Mouse (Mus musculus): ENCODE data around the gene Rbp1.
A peak's percentile ranks its signal among the peaks of the same experiment; 100 is the strongest.

Gene Rbp1

DNA sequence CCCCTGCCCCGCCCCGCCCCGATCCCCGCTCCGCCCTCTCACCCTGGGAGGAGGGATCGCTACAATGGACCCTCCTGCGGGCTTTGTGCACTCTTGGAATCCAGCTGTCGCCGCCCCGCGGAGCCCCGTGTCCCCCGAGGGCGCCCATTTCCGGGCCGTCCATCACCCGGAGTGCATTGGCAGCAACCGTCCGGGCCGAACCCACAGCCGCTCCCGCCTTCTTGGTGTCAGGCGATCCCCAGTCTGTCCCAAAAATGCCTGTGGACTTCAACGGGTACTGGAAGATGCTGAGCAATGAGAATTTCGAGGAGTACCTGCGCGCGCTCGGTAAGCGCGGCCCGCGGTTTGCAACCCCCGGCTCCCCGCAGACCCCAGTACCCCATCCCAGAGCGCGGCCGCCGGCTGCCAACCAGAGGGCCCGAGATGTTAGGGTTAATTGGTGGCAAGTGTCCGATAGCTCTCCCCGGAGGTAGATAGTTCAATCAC is 2.0 kb downstream of the Rbp1 start:
- DNase-seq (ENCODE audit: low spot score): peak; percentile 41

- DNase-seq (ENCODE audit: low spot score): no peak
Measured at GRCm38 (mm10) chr9:98425351-98425880, 2.7 kb downstream of the Rbp1 start.

GRCm38 (mm10) chr9:98427906-98428517 is 5.3 kb downstream of the Rbp1 start:
- no peak for DNase-seq (ENCODE audit: low spot score)

- peak; percentile 64 for DNase-seq (ENCODE audit: low spot score)
Measured at GRCm38 (mm10) chr9:98428783-98429182, 6.0 kb downstream of the Rbp1 start.

- DNase-seq (ENCODE audit: low spot score): peak; percentile 43
Measured at GRCm38 (mm10) chr9:98429806-98430205, 7.0 kb downstream of the Rbp1 start.

DNA sequence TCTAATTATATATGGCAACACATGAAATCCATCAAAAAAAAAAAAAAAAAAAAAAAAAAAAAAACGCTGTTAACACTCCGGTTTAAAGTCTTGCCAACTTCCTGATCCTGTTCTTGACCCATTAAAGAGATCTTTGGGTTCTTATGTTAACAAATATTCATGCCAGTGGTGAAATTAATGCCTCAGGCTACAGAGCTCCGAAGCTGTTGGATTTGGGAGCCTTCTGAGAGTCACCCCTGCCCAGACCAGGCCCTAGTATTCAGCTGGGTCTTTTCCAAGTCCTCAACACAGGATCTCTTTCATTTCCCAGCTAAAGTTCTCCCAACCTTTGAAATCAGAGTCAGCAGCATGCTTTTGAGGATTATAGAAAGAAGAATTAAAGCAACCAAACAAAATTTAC is 7.8 kb downstream of the Rbp1 start:
- no peak for DNase-seq (ENCODE audit: low spot score)

DNA sequence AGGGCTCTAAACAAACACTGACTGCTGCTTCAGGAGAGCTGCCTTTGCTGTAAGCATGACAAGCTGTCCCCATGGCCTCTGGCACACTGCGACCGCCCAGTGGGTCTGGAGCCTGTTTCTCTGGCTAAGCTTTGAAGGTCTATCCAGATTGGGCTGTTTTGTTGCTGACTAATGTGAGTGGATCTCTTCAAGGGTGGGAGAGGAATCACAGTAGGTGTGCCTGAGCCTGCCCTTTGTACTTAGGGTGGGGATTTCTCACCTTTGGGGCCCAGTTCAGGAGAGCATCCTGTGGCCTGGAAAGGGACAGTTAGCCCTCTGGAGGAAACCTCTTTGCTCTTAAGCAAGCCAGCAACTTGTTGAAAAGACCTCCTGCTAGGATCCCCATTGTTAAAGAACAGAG is 10.3 kb downstream of the Rbp1 start:
- no peak for DNase-seq (ENCODE audit: low spot score)

- no peak for DNase-seq (ENCODE audit: low spot score)
Measured at GRCm38 (mm10) chr9:98433956-98434588, 11.3 kb downstream of the Rbp1 start.

DNA sequence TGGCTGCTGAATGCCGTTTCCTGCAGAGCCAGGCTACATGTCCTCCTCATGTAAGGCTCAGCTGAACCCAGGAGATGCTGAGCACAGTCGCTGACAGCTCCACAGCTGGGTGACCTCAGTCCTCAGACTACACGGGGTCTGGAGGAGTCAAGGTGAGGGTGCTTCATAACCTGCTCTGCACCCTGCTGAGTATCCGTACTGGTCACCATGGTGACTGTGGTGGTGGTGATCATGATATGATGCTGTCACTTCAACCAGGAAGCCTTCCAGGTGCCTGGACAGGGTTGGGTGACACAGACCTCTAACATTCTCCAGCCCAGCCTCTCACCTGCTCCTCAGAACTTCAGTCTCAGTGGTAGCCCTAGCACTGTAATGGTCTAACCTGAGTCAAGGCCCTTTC is 15.1 kb downstream of the Rbp1 start:
- DNase-seq (ENCODE audit: low spot score): no peak

DNA sequence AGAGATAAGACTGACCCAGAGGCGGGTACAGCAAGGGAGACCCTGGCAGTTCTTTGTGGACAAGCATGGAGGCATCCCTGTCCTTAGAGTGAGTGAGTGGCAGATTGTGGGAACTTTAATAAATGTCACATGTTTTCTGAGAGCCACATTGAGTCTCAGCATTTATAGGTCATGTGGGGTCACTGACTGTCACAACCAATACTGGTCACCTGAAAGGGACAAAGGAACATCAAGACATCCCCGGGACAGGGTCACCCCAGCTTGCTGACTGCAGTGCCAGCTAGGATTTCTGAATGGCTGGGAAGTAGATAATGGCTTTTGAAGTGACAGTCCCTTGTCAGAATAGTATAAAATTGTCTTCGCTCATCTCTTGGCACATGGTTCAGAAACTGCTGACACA is 16.3 kb downstream of the Rbp1 start:
- DNase-seq (ENCODE audit: low spot score): no peak

DNA sequence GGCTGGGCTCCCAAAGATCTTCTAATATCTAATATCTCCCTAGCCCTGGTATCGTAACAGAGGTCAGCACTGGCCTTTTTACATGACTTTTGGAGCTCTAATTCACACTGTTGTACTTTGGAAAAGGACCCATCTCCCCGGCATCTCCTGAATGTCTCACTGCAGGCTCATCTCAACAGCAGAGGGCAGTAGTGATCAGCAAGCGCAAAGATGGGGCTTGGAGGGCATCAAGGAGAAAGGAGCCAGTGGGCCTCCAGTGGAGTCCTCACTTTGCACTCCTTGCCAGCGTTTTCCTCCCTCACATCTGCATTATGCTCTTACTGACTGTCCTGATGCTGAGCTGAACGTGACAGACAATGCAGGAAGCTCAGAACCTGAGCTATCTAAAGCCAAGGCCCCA is 19.9 kb downstream of the Rbp1 start:
- DNase-seq (ENCODE audit: low spot score): no peak

DNA sequence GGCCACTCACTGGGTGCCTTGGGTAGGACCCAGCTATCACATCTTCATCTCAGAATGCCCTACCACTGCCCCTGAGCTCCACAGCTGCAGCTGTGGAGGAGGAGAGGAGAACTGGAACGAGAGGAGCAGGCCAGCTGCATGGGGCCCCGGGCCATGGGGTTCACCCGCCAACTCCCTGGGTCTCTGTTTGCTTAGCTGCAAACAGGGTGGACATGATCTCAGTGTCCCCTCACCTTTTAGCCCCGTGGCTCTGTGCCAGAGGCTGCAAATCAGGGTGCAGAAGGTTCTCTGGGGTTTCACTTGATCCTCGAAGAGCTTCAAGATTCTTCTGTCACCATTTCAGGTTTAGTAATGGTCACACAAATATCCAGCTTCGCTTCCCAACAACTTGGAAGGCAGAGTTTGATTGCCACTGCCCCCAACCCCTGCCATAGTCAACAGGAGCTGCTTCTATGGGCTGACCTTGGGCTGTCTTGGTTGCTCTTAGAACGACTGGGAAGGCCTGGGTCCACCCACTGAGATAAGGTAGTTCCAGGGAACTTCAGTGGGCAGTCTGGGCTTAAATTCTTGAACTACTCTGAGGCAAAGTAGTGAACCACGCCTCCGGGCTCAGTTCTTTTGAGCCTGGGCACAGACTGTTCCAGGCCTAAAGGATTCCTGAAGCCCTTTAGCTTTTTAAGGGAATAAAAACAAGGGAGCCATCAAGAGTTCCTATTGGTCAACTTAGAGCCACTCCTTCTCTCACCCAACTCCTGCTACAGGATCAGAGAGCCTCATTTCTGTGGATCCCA is 22.8 kb downstream of the Rbp1 start:
- DNase-seq (ENCODE audit: low spot score): peak; percentile 49

GRCm38 (mm10) chr9:98450976-98451375 is 28.2 kb downstream of the Rbp1 start:
- DNase-seq (ENCODE audit: low spot score): no peak

GRCm38 (mm10) chr9:98466709-98467108 is 43.9 kb downstream of the Rbp1 start:
- no peak for DNase-seq (ENCODE audit: low spot score)

- no peak for DNase-seq (ENCODE audit: low spot score)
Measured at GRCm38 (mm10) chr9:98480172-98480749, 57.5 kb downstream of the Rbp1 start.

- DNase-seq (ENCODE audit: low spot score): no peak
Measured at GRCm38 (mm10) chr9:98482256-98482655, 59.5 kb downstream of the Rbp1 start.

- DNase-seq (ENCODE audit: low spot score): no peak
Measured at GRCm38 (mm10) chr9:98485020-98485419, 62.3 kb downstream of the Rbp1 start.

DNA sequence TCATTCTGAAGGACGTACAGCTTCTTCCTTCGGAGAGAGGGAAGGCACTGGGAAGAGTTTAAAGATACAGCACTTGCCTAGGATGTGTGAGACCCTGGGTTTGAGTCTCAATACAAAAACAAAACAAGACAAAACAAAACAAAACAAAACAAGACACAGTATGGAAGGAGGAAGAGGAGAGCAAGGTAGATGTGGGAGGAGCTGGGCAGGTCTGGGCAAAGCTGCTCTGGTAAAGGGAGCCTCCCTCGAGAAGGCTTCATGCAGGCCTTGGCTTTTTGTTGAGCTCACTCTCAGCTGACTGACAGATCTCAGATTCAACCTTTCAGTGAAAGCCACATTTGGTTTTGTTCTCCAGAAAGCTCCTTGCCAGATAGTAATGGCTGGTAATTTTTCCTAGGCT is 63.1 kb downstream of the Rbp1 start, which contains the start of gene Rbp2:
Gene Rbp2 (plus strand): TSS at position 301 of the 400 bp plus-strand sequence.
- no peak for DNase-seq (ENCODE audit: low spot score)

DNA sequence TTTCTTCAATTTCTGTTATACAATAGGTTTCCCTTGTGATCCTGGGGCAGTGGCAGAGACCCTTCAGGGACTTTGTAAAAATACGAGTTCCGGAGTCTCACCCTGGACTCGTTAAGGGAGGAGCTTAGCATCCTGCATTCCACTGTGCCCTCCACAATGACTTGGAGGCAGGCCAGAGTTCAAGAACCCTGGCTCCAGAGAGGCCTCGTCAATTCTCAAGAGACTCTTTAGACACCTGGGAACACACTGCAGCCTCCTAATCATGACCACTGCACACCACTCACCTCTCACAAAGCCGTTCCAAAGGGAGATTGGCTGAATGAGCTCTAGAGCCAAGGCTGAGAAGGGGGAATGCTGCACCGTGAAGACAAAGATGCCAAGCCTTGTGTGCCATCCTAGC is 64.5 kb downstream of the Rbp1 start:
- DNase-seq (ENCODE audit: low spot score): no peak

DNA sequence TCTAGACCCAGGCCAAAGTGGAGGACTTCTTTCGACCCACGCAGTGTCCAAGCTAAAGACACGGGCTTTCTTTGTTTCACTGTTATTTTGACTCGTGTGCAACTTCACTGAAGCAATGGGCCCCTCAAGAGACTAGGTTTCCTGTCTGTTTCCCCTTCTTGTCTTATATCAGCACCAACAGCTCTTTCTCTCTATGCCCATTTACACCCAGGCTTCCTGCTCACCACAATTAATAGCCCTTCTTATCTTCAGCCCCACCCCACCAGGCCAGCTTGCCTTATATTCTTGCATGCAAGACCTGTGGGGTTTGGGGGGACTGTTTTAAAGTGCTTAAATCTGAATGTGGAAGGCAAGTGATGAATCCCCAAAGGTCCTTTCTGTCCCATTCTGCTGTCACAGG is 66.8 kb downstream of the Rbp1 start:
- no peak for DNase-seq (ENCODE audit: low spot score)

GRCm38 (mm10) chr9:98490128-98490527 is 67.4 kb downstream of the Rbp1 start:
- no peak for DNase-seq (ENCODE audit: low spot score)

- DNase-seq (ENCODE audit: low spot score): no peak
Measured at GRCm38 (mm10) chr9:98491071-98491470, 68.3 kb downstream of the Rbp1 start.

Data from ovary, adult 18-20 months (tissue).